Comparison of ENCODE assay signal across 8 mouse cellular contexts in genomic region chr3:142700442-142701322, GRCm38 (mm10). TPM values are rescaled to one million over a fixed set of nuclear protein-coding genes. Genes with fewer than 3 reads are reported as not detected.
DNase-seq lines count a peak whose midpoint lies in the region; ATAC-seq lines count a peak whose summit lies in the region.

Gene Kyat3, plus strand, starts transcription at chr3:142701051.

- under 1% methylated on average over 48 of the region's 48 CpGs for WGBS in intestine, embryonic 14.5 days

- no peaks in the 10 kb centered on the region for H3K36me3 ChIP-seq in intestine, embryonic 14.5 days (ENCODE audit: control insufficient read depth, insufficient read depth, low read length)

- peak within 1 kb of the TSS; percentile 52; the same call in 1 of the 2 replicates for H3K27ac ChIP-seq in intestine, embryonic 14.5 days (ENCODE audit: low read depth)

- H3K9ac ChIP-seq in intestine, embryonic 14.5 days (ENCODE audit: low read length), result peak within 1 kb of the TSS; percentile 54

- H3K4me1 ChIP-seq in intestine, embryonic 14.5 days (replicated peaks; ENCODE audit: control insufficient read depth, insufficient read depth, low read length), result no peaks in the 10 kb centered on the region

- no peaks in the 10 kb centered on the region for H3K9me3 ChIP-seq in intestine, embryonic 14.5 days (ENCODE audit: control insufficient read depth, low read length)

- H3K4me2 ChIP-seq in intestine, embryonic 14.5 days (ENCODE audit: low read length), result peak within 1 kb of the TSS; percentile 64

- H3K27me3 ChIP-seq in intestine, embryonic 14.5 days (replicated peaks; ENCODE audit: control insufficient read depth, insufficient read depth, low read length), result no peaks in the 10 kb centered on the region

- DNase-seq in adrenal gland, adult (ENCODE audit: inconsistent age in 2 of 2, low spot score in 1 of 2), result peak; percentile 96 to 98
- DNase-seq in embryo, embryonic 11 days, result peak; percentile 97
- DNase-seq in gastrocnemius, postnatal 25 days, result peak; percentile 95
- DNase-seq in intestine, embryonic 14.5 days (ENCODE audit: low spot score), result peak; percentile 90
- peak; percentile 92 to 95 for DNase-seq in left cerebral cortex, postnatal 14 days (ENCODE audit: low spot score in 2 of 2)
- DNase-seq in mesoderm, embryonic 11.5 days (ENCODE audit: low read depth, low spot score), result peak; percentile 94
- DNase-seq in right cerebral cortex, postnatal 36 days (ENCODE audit: low spot score in 2 of 2), result peak; percentile 88 to 94
- peak; percentile 94 for DNase-seq in yolk sac, embryonic 10.5 days (ENCODE audit: low spot score)

- H3K4me3 ChIP-seq in intestine, embryonic 14.5 days (ENCODE audit: low read depth, low read length), result peak within 1 kb of the TSS; percentile 55

- peak; percentile 100 for ATAC-seq in intestine, embryonic 14.5 days (replicated peaks; ENCODE audit: low FRiP score, low TSS enrichment, low read depth)

- intact Hi-C loops in left cerebral cortex, postnatal 14 days (cut with DNase I), result no loop called here

RNA-seq across cellular contexts. Expression of gene Kyat3, which starts in this region (rescaled TPM):
- 1 to 10 TPM; 5.4 to 6.5 TPM for total RNA-seq in gastrocnemius, postnatal 25 days (2021)
- 19.3 and 20.5 TPM in 2 replicates for polyA plus RNA-seq in intestine, embryonic 14.5 days (2014; fragmentation: Nextera tagmentation; extraction: Ambion mirVana)
- total RNA-seq in left cerebral cortex, postnatal 14 days (2021), result 1 to 10 TPM; 4.7 to 5.2 TPM

Comparison
In these comparisons a context has a peak if more than half of its experiments do, and no peak if none do; other contexts are left out.
1. Peak in every context shown above with its lines: DNase-seq, ATAC-seq, H3K4me3 ChIP-seq and H3K27ac ChIP-seq.